Mouse (Mus musculus) liver, embryonic 15.5 days (tissue): ENCODE results near the gene Cacna1h. TPM values are rescaled to one million over a fixed set of nuclear protein-coding genes. Genes with fewer than 3 reads are reported as not detected.

Experiments
- ATAC-seq: fragments of 200-750 bp; cut with Nextera tagmentation; 2 replicates; pipeline ENCODE4 v1.8.0; 2017; ENCODE audit warnings: moderate number of reproducible peaks, mild to moderate bottlenecking, moderate library complexity; ENCODE audit not compliant: insufficient read depth
- H3K27ac ChIP-seq: fragments of 300-500 bp; sonication (generic); replicated peaks from 2 replicates; pipeline ENCODE4 v1.5.1; 2015; ENCODE audit warnings: mild to moderate bottlenecking, inconsistent platforms
- H3K27me3 ChIP-seq: fragments of 300-500 bp; sonication (generic); 2 replicates; pipeline ENCODE4 v1.6.1; 2015; ENCODE audit warnings: mild to moderate bottlenecking, inconsistent platforms
- H3K36me3 ChIP-seq: fragments of 300-500 bp; sonication (generic); replicated peaks from 2 replicates; pipeline ENCODE4 v1.6.1; 2015; ENCODE audit warnings: moderate library complexity, mild to moderate bottlenecking, inconsistent platforms
- H3K4me1 ChIP-seq: fragments of 300-500 bp; sonication (generic); replicated peaks from 2 replicates; pipeline ENCODE4 v1.6.1; 2015; ENCODE audit warnings: inconsistent platforms
- H3K4me2 ChIP-seq: fragments of 300-500 bp; sonication (generic); 2 replicates; pipeline ENCODE4 v1.6.1; 2015; ENCODE audit warnings: moderate library complexity, mild to moderate bottlenecking, inconsistent platforms
- H3K4me3 ChIP-seq: fragments of 300-500 bp; sonication (generic); replicated peaks from 2 replicates; pipeline ENCODE4 v1.5.1; 2015; ENCODE audit warnings: mild to moderate bottlenecking, inconsistent platforms
- H3K9ac ChIP-seq: fragments of 300-500 bp; sonication (generic); 2 replicates; pipeline ENCODE4 v1.6.1; 2015; ENCODE audit warnings: moderate library complexity, mild to moderate bottlenecking, inconsistent platforms
- H3K9me3 ChIP-seq: fragments of 300-500 bp; sonication (generic); replicated peaks from 2 replicates; pipeline ENCODE4 v1.6.1; 2016; ENCODE audit warnings: inconsistent platforms
- WGBS: fragments of 180-500 bp; shearing (Covaris S2); methylation state at CpG from one replicate; pipeline ENCODE4 v1.1.7; 2015; ENCODE audit warnings: mixed read lengths; ENCODE audit not compliant: insufficient replicate concordance; 5-methylcytosine and 5-hydroxymethylcytosine counted together
- polyA plus RNA-seq: library from polyadenylated mRNA; unstranded; fragments of >200 nt; fragmentation: Nextera tagmentation; extraction: Ambion mirVana; gene quantifications from 2 replicates; pipeline ENCODE4 v1.2.1, GENCODE M21; 2015

Gene Cacna1h
- 0.24 and 0.36 TPM in 2 replicates for polyA plus RNA-seq

DNA sequence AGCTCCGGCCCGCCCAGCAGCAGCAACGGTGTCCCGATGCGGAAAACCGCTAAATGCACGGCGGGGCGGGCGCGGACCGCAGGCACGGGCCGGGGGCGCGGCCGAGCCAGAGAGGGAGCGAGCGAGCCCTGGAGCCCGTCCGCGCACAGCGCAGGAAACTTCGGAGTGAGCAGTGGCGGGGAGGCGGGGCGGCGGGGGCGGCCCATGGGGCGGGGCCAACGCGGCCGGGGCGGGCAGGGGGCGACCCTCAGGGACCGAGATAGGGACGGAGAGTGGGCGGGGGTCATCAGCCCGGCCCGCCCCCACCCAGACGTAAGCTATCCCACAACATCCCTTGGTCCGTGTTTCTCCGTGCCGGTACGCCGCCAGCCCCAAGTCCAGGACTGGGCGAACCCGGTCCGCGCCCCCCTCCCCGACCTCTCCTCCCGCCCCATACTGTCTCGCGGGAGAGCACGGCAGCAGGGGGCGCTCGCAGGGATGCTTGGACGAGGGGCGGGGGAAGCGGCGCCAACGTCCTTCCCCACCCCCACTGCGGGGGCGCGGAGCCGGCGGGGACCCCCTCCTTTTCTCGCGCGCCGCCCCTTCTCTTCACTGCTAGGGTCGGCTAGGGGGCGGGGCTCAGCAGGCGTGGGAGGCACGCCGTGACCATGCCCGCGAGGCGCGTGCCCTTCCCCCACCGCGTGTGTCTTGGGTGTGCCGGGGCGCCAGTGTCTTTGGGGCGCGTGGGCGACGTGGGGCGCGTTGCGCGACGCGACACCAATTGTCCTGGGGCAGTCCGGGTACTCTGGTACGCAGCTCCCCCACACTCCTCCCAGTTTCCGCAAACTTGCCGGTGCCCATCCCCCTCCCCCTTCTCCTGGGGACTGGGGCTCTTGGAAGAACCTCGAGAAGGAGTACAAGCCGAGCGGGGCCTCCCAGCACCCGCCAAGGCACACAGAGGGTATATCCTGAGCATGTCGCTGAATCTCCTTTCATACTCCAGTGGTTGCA, at the start of gene Cacna1h:
Cacna1h (minus strand) TSS at position 167 of the 990 bp plus-strand sequence.
- peak within 1 kb of the TSS; percentile 69 for H3K4me2 ChIP-seq
- WGBS: 1% methylated on average over 78 of the region's 103 CpGs
- H3K27me3 ChIP-seq: peaks cover 70% of the 10 kb centered on the region
- peak within 1 kb of the TSS; percentile 51 for H3K4me3 ChIP-seq
- H3K9ac ChIP-seq: 0 out of 2 replicates have a peak within 1 kb of the TSS, but pooled peaks have one; percentile 8
- ATAC-seq: peak; percentile 58
- 0 out of 2 replicates have a peak, but pooled peaks cover 5% of the 10 kb centered on the region for H3K4me1 ChIP-seq
- no peak within 1 kb of the TSS for H3K27ac ChIP-seq
- H3K36me3 ChIP-seq: no peaks in the 10 kb centered on the region
- H3K9me3 ChIP-seq: no peaks in the 10 kb centered on the region

DNA sequence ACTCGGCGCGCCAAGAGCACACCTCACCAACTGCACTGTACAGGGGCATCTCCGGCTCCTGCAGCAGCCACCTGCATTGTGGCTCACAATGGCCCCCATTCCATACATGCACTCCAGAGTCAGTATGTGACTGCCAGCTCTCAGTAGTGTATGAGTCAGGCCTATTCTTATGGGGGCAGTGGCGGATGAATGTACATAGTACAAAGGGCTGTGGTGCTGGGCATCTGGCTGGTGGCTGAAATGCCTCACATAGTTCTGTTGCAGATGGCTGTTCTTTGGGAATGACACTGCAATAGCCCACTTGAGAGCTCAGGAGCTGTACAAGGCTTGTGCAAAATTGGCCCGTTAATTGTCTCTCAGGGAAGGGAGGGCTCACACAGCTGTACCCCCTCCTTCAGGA, 48.5 kb upstream of the Cacna1h start:
- Histone ChIP-seq H3K27me3 (peaks cover 8% of the 10 kb centered on the region; the same call in 1 of the 2 replicates), H3K4me2 (no peak overlapping the region), H3K4me3 (no peak overlapping the region), H3K9me3 (no peaks in the 10 kb centered on the region), H3K36me3 (no peaks in the 10 kb centered on the region), H3K27ac (no peak overlapping the region), H3K4me1 (no peaks in the 10 kb centered on the region), H3K9ac (no peak overlapping the region)
- no peak for ATAC-seq
- WGBS: 73% methylated on average over 6 of the region's 6 CpGs

DNA sequence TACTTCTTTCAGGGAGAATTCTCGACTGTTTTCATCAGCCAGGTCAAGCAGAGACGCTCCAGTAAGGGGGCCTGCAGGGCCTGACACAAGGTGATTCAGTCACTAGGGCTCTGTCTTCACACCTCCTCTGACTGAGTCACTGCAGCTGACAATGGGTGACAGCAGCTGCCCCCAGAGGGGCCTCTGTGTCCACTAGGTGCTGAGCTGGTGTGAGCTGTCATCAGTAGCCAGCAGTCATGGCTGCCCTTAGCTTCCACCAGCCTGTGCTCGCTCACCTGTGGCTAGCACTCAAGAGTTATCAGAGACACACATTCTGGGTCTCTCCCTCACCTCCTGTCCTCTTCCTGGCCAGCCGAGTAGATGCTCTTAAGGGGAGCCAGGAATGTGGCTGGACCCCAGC, 47.2 kb upstream of the Cacna1h start:
- ATAC-seq: no peak
- 29% methylated on average over 4 of the region's 4 CpGs for WGBS
- H3K9ac ChIP-seq: no peak overlapping the region
- no peak overlapping the region for H3K4me3 ChIP-seq
- no peak overlapping the region for H3K4me2 ChIP-seq
- H3K27me3 ChIP-seq: peaks cover 17% of the 10 kb centered on the region
- no peaks in the 10 kb centered on the region for H3K9me3 ChIP-seq
- H3K27ac ChIP-seq: no peak overlapping the region
- no peaks in the 10 kb centered on the region for H3K36me3 ChIP-seq
- H3K4me1 ChIP-seq: no peaks in the 10 kb centered on the region

DNA sequence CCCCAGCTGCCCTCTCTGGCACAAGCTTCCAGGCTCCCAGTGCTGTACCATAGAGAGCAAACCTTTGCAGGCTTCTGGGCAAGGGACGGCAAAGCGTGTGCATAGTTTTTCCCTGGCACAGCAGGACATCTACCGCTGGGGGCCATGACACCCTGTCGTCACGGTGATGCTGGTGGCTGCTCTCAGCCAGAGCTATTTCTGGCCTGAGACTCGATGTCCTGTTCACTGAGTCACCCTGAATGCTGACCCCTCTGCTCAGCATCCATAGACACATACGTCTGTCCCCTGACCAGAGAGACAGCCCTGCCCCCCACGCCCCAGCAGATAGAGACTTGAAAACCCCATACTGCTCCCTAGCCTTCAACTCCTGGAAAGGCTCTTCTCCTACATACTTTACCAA, 46.6 kb upstream of the Cacna1h start:
- Histone ChIP-seq H3K4me2 (no peak overlapping the region), H3K4me1 (no peaks in the 10 kb centered on the region), H3K4me3 (no peak overlapping the region), H3K9ac (no peak overlapping the region), H3K9me3 (no peaks in the 10 kb centered on the region), H3K27me3 (peaks cover 23% of the 10 kb centered on the region), H3K36me3 (no peaks in the 10 kb centered on the region), H3K27ac (no peak overlapping the region)
- 48% methylated on average over 8 of the region's 8 CpGs for WGBS
- ATAC-seq: no peak

GRCm38 (mm10) chr17:25475946-25476744, 42.6 kb upstream of the Cacna1h start:
- Histone ChIP-seq H3K27ac (no peak overlapping the region), H3K36me3 (no peaks in the 10 kb centered on the region), H3K9me3 (no peaks in the 10 kb centered on the region), H3K9ac (no peak overlapping the region), H3K4me1 (peaks cover 16% of the 10 kb centered on the region), H3K27me3 (peaks cover 35% of the 10 kb centered on the region), H3K4me2 (no peak overlapping the region), H3K4me3 (no peak overlapping the region)
- ATAC-seq: no peak
- WGBS: 36% methylated on average over 19 of the region's 19 CpGs

DNA sequence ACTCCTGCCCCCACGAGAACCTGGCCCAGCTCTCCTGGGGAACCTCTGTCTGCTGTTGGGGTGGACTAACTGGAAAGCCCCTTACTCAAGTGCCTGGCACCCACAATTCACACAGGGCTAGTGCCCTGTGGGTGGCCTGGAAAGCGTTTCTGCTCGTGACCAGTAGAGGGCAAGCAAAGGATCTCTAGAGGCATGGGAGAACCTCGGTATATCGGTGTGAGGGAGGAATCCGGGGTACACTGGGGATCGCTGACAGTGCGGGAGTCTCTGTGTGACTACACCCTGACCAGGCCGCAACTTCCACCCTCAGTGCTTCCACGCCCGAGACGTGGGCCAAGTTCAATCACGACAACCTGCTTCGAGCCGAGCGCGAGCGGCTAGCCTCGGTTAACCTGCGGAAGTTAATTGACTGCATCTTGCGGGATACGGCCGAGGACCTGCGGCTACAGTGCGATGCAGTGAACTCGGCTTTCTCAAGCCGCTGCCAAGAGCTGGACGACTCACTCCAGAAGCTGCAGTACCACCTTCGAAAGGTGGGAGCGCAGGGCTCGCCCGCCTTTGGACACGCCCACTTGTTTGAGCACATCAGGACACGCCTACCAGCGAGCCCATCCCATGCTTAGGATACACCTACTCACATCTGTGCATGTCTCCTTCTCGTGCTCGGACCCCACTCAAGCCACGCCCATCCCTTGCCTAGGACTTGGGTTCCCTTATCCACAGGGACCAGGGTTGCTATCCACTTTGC, 40.9 kb upstream of the Cacna1h start:
- Histone ChIP-seq H3K36me3 (no peaks in the 10 kb centered on the region), H3K27me3 (peaks cover 35% of the 10 kb centered on the region), H3K4me2 (peak overlapping the region; percentile 70), H3K9me3 (no peaks in the 10 kb centered on the region), H3K4me1 (peaks cover 16% of the 10 kb centered on the region), H3K27ac (no peak overlapping the region), H3K9ac (no peak overlapping the region), H3K4me3 (peak overlapping the region; percentile 41)
- 1% methylated on average over 38 of the region's 38 CpGs for WGBS
- no peak; the same call in 1 of the 2 replicates for ATAC-seq

- H3K4me2 ChIP-seq: peak overlapping the region; percentile 50
- peaks cover 16% of the 10 kb centered on the region for H3K4me1 ChIP-seq
- no peaks in the 10 kb centered on the region for H3K36me3 ChIP-seq
- no peak overlapping the region; the same call in 1 of the 2 replicates for H3K4me3 ChIP-seq
- 38% methylated on average over 14 of the region's 14 CpGs for WGBS
- H3K27ac ChIP-seq: no peak overlapping the region
- H3K9me3 ChIP-seq: no peaks in the 10 kb centered on the region
- peaks cover 26% of the 10 kb centered on the region for H3K27me3 ChIP-seq
- peak; percentile 57 for ATAC-seq
- H3K9ac ChIP-seq: no peak overlapping the region
These were observed 38.5 kb upstream of the Cacna1h start for GRCm38 (mm10) chr17:25472044-25472443.

GRCm38 (mm10) chr17:25471418-25471817, 37.8 kb upstream of the Cacna1h start:
- peaks cover 16% of the 10 kb centered on the region for H3K4me1 ChIP-seq
- peak; percentile 53 for ATAC-seq
- no peaks in the 10 kb centered on the region for H3K9me3 ChIP-seq
- no peak overlapping the region for H3K27ac ChIP-seq
- WGBS: 37% methylated on average over 8 of the region's 8 CpGs
- H3K27me3 ChIP-seq: peaks cover 21% of the 10 kb centered on the region
- H3K4me2 ChIP-seq: peak overlapping the region; percentile 50
- no peak overlapping the region; the same call in 1 of the 2 replicates for H3K4me3 ChIP-seq
- H3K9ac ChIP-seq: no peak overlapping the region
- H3K36me3 ChIP-seq: no peaks in the 10 kb centered on the region

DNA sequence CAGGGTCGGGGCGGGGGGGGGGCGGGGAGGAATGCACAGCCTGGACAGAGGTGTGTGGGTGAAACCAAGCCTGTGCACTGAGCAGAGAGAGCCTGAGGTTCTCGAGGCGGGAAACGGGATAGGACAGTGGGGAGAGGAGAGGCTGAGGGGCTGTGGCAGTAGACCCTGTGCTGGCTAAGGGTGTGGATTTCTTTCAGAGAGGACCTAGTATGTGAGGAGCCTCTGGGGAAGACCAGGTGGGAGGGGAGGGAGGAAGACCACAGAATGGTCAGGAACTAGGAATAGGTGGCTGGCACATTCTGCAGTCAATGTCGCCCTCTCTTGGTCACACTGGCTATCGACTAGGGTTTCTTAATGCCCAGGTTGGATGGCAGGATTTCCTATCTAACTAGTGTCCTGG, 36.2 kb upstream of the Cacna1h start:
- ATAC-seq: no peak
- Histone ChIP-seq H3K36me3 (no peaks in the 10 kb centered on the region), H3K27ac (no peak overlapping the region), H3K9ac (no peak overlapping the region), H3K27me3 (peaks cover 8% of the 10 kb centered on the region), H3K4me3 (no peak overlapping the region), H3K4me1 (peaks cover 13% of the 10 kb centered on the region), H3K4me2 (no peak overlapping the region), H3K9me3 (no peaks in the 10 kb centered on the region)
- WGBS: 26% methylated on average over 8 of the region's 8 CpGs

DNA sequence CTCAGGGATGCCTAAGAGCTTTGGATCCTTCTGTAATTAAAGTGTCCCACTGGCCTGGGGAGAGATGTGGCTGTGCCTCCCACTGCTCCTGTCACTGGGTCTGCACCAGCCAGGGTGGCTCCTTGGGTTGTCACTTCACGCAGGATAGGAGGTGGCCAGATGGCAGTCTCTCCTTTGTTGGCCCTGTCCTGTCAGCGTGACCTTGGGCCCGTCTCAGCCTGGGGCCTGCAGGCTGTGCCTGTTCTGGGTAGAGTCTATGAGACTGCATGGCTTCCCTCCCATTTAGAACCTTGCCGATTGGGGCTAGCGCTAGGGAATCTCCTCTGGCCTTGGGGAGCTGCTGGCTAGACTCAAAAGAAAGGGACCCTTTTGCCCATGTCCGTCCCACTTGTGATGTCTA, 34.7 kb upstream of the Cacna1h start:
- Histone ChIP-seq H3K9ac (no peak overlapping the region), H3K9me3 (no peaks in the 10 kb centered on the region), H3K4me1 (peaks cover 8% of the 10 kb centered on the region; the same call in 1 of the 2 replicates), H3K27me3 (peaks cover 6% of the 10 kb centered on the region; the same call in 1 of the 2 replicates), H3K4me2 (no peak overlapping the region), H3K27ac (no peak overlapping the region), H3K36me3 (no peaks in the 10 kb centered on the region), H3K4me3 (no peak overlapping the region)
- WGBS: 53% methylated on average over 6 of the region's 6 CpGs
- ATAC-seq: no peak
